Mouse (Mus musculus): ENCODE measurements around the gene Cox8b.

The Cox8b gene

DNA sequence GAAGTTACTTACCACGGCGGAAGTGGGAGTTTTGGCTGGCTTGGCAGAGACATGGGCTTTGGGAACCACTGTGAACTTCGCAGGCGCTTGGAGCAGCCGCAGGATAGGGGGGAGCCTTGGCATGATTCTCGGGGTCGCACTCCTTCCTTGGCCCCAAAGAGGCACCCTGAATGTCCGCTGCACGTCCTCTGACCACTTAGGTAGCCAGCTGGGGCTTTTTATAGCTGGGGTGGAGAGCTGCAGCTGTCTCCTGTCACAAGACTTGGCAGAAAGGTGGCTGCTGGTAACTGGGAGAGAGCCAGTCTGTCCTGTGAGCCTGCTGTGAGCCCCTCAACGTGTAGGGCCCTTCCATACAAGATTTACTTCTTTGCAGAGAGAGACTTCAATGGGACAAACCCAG, at the start of gene Cox8b:
Gene Cox8b, minus strand, starts transcription at position 227 of the 400 bp plus-strand sequence.
- DNase-seq (ENCODE audit: low spot score) = no peak

DNA sequence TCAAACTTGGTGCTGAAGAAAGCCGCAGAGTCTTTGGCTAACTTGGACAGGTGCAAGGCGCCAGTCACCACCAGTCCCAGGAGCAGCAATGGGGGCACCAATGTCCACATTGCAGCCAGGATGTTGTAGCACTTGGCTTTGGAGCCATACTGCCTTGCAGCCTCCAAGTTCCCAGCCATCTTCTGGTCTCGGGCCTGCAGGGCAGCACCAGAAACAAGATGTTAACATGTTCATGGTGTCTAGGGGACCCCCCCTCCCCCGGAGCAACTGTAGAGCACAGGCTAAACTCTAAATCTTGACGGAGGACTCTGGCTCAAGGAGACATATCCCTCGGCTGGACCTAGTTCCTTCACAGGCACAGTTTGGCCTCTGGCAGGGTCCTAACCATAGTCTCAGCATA, 49.0 kb upstream of the Cox8b start:
- no peak for DNase-seq (ENCODE audit: low spot score)

DNA sequence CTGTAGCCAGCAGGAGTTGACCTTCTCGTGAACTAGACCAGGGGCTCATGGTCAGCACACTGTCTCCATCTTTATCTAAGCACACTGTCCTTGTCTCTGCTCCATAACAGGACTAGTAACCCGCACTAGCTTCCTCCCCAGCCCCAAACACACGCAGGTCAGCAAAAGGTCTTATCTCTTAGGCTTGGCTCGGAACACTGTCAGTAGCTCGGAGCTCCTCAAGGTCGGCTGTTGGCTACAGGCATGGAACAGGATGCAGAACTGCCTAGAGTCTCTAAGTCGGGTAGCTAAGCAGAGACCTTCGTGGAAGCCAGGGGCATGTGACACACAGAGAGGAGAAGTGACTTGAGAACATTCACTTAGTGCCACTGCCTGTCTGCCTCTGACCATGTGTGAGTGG, 47.9 kb upstream of the Cox8b start:
- DNase-seq (ENCODE audit: low spot score) = peak; percentile 85

DNA sequence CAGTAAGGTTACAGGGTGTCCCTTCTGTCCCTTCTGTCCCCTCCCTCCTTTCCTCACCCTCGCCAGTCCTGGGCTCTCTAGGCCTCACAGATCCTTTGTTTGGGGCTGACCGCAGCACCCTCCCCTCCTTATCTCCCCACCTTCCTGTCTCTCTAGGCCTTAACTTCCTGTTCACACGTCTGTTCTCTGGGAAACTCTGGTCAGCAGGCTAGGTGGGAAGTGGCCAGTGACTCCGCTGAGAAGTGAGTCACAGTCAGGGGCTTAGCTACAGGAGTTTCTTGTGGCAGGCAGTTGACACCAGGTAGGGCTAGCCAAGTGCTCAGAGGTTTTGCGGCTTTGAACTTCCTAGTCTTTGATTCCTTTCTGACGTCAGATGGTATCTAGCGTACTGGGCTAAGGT, 46.7 kb upstream of the Cox8b start:
- DNase-seq (ENCODE audit: low spot score) = no peak

DNA sequence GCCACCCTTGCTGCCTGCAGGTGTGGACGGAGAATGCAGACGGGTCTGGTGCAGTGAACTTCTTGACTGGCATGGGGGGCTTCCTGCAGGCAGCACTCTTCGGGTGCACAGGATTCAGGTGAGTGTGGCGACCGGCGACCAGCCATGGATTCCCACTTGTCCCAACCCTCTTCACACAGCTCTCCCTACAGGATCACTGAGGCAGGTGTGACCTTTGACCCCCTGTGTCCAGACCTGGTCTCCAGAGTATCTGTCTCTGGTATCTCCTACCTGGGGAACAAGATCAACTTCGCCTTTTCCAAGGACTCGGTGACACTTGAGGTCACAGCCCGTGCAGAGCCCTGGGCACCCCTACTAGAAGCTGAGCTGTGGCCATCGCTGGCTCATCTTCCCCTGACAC, 46.1 kb upstream of the Cox8b start:
- DNase-seq (ENCODE audit: low spot score) = no peak

DNA sequence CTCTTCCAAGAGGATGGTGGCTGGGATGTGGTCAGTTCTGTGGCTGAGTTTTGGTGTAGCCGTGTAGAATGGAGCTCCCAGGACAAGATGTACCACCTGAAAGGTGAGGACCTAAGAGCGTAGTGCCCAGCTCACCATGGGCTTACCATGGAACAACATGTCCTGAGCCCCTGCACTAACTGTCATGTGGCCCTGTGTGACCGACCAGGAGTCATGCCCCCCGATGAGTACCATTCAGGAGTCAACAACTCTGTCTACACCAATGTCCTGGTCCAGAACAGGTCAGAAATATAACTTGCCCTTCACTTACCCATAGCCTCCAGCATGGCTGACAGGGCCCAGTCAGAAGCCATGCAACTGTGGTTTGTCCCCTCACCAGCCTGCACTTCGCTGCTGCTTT, 45.0 kb upstream of the Cox8b start:
- DNase-seq (ENCODE audit: low spot score) = no peak

DNA sequence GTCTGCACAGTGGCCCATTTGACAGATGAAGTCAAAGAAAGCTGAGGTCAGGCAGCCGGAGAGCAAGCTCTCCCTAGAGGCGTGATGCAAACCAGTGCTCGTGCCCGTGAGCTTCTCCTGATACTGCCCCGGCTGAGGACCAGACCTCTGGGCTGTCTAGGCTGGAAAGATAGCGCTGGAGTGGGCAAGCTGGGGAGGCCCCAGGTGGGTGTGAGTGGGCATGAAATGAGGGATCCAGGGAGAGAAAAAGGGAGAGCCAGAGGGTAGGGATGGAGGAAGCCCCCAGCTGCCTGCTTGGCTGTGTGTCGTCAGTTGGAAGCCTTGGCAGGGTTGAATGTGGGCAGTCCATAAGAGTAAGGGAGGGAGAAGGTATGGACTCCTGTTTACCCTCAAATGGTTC, 44.0 kb upstream of the Cox8b start:
- DNase-seq (ENCODE audit: low spot score) = no peak

DNA sequence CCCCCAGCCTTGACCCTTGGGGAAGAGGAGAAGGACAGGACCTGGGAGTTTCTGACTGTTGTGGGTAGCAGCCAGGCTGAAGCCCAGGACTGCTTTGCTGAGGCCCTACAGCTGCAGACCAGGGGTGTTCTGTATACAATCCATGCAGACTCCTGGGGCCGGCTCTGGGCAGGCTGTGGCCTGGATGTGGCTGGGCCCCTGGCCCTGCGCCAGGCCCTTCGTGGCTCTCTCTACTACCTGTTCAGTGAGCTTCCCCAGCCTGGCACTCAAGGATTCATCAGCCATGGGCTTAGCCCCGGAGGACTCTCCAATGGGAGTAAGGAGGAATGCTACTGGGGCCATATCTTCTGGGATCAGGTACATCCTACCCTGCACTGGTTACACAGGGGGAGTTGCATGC, 43.1 kb upstream of the Cox8b start:
- DNase-seq (ENCODE audit: low spot score) = no peak

DNA sequence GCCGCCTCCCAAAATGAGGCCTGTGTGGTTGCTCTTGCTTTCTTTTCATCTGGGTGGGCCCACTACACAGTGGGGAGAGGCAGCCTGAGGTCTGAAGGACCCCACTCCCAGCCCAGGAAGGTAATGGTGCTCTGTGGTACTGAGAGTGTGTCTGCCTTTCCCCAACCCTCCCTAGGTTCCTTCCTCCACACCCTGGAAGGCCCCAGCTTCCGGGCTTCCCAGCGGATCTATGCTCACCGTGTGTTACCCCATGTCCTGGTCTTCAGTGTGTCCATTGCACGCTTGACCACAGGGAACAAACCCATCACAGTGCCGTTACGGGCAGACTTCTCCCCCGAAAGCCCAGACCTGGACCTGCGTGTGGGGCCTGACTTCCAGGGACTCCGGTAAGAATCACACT, 42.6 kb upstream of the Cox8b start:
- DNase-seq (ENCODE audit: low spot score) = no peak

DNA sequence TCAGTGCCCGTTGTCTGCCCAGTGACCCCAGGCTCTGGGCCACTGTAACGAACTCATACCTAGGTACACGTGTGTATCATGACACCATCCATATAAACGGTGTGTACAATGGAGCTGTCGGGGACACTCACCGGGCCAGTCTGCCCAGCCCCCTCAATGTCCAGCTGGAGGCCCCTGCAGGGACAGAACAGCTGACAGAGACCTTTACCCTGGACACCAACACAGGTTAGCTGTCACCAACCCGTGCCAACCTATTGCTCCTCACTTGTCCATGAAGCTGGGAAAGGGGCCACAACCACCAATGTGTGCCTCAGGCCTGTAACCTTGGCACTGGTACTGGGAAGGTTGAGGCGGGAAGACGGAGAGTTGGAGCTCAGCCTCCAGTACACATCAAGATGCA, 42.1 kb upstream of the Cox8b start:
- DNase-seq (ENCODE audit: low spot score) = no peak

DNA sequence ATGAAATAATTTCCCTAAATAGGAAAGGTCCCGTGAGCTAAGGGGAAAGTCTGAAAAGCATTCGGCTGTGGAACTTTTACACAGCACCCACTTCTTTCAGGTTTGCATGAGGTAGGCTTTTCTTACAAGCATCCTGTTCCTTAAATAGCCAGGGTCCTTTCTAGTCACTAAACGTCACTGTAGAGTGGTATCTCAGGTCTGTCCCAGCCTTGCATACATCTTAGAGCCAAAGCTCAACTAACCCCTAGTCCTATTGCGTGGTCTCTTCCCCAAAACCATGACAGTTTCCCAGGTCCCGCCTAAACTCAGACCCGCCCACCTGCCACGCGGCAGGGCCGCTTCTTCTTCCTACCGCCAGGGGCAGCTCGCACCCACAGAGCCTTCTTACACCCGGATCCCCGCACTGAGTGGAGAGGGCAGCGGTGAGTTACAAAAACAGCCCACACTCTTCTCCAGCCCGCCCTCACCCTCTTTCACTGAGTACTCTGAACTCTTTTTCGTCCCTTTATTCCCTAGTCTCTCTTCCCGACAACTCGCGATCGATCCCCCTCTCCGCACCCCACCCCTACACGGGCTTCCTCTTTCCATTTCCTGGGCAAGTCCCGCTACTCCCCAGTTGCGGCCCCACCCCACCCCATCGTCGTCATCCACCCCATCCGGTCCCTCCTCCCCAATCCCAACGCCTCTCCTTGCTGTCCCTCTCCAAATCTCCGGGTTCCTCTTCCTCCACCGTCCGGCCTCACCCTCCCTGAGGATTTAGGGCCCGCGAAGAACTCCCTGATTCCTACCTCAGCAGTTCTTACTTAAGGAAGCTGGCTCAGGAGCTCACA, 41.2 kb upstream of the Cox8b start, which contains the start of gene Pgghg:
Gene Pgghg, plus strand, starts transcription at position 170 of the 830 bp plus-strand sequence.
- peak; percentile 86 for DNase-seq (ENCODE audit: low spot score)

DNA sequence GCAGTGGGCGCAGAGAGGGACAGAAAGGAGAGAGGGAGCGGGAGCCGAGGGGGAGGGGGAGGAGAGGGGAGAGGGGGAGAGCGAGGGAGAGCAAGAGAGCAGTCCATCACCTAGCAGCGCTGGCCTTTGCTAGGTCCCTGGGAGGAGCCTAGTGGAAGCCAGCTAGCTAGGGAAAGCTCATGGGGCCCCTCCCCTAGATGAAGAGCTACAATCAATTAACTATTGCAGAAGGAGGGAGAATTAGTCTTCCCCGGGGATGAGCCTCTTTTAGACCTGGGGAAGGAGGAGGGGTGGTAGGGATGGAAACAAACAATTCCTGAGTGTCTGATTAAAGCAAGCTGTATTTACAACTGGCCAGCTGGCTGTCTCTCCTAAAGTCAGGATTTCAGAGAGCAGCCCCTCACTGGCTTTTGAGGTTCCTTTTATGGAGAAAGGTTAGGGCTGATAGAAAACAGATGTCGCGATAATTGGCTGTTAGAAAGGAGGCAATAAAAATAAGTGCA, 39.5 kb upstream of the Cox8b start:
- DNase-seq (ENCODE audit: low spot score) = peak; percentile 35

DNA sequence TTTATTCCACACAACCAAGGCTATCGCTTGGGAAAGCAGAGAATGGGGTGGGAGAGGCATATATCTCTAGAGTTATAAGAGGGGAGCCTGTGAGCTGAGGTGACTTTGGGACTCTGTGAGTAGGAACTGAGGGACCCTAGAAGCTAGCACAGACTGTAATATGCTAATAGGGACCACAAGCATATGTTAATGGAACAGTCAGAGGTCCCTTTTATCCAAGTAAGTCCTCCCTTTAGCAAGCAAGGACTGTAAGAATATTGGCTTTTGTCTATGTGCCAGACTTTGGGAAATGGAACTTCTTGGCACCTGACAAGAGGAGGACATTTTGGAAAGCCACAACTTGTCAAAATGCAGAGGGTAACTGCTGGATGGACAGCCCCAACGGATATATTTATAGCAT, 38.6 kb upstream of the Cox8b start:
- no peak for DNase-seq (ENCODE audit: low spot score)

DNA sequence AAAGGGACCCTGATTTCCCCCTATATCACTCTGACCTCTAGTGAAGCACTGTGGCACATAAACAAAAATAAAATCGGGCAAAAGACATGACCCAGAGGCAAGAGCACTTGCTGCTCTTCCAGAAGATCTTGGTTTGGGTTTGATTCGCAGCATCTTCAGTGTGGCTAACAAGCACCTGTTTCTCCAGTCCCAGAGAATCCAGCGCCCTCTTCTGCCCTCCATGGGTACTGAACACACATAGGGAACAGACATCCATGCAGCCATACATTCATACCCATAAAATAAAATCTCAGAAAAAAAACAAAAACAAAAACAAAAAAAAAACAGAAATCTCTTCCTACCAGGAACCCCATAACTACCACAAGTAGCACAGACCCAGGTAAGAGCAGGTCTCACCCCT, 38.2 kb upstream of the Cox8b start:
- no peak for DNase-seq (ENCODE audit: low spot score)

DNA sequence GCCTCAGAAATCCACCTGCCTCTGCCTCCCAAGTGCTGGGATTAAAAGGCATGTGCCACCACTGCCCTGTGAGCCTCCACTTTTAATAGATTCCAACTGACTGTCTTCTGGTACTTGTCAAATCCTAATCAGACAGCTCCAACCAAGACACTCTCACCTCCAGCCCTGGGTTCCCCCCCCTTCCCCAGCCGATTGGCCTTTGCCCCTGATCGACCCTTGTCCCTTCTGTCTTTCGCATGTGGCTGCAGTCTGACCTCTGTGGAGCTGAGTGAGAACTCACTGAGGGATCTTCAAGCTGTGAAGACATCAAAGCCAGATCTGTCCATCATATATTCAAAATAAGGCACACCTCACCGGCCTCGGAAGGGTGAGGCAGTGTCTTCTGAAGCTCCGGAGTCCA, 26.9 kb upstream of the Cox8b start:
- no peak for DNase-seq (ENCODE audit: low spot score)

DNA sequence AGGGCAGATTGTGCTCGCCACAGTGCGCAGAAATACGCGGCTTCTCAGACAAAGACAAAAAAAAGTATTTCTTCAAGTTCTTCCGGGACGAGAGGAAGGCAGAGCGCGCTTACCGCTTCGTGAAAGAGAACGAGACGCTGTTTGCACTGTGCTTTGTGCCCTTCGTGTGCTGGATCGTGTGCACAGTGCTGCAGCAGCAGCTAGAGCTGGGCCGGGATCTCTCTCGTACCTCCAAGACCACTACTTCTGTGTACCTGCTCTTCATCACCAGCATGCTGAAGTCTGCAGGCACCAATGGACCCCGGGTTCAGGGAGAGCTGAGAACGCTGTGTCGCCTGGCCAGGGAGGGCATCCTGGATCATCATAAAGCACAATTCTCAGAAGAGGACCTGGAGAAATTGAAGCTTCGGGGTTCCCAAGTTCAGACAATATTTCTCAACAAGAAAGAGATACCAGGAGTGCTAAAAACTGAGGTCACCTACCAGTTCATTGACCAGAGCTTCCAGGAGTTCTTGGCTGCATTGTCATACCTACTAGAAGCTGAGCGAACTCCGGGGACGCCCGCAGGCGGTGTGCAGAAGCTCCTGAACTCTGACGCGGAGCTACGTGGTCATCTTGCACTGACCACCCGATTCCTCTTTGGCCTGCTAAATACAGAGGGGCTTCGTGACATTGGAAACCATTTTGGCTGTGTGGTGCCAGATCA, 23.0 kb upstream of the Cox8b start:
- no peak for DNase-seq (ENCODE audit: low spot score)

DNA sequence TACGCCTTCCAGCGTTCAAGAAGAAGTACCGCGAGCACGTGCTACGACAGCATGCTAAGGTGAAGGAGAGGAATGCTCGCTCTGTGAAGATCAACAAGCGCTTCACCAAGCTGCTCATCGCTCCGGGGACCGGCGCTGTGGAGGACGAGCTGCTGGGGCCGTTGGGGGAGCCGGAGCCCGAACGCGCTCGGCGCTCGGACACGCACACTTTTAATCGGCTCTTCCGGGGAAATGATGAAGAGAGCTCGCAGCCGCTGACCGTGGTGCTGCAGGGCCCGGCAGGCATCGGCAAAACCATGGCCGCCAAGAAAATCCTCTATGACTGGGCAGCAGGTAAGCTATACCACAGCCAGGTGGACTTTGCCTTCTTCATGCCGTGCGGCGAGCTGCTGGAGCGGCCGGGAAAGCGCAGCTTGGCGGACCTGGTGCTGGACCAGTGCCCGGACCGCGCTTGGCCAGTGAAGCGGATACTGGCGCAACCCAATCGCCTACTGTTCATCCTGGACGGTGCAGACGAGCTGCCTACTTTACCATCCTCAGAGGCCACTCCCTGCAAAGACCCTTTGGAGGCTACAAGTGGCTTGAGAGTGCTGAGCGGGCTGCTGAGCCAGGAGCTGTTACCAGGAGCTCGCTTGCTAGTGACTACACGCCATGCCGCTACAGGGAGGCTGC, 22.3 kb upstream of the Cox8b start:
- no peak for DNase-seq (ENCODE audit: low spot score)

DNA sequence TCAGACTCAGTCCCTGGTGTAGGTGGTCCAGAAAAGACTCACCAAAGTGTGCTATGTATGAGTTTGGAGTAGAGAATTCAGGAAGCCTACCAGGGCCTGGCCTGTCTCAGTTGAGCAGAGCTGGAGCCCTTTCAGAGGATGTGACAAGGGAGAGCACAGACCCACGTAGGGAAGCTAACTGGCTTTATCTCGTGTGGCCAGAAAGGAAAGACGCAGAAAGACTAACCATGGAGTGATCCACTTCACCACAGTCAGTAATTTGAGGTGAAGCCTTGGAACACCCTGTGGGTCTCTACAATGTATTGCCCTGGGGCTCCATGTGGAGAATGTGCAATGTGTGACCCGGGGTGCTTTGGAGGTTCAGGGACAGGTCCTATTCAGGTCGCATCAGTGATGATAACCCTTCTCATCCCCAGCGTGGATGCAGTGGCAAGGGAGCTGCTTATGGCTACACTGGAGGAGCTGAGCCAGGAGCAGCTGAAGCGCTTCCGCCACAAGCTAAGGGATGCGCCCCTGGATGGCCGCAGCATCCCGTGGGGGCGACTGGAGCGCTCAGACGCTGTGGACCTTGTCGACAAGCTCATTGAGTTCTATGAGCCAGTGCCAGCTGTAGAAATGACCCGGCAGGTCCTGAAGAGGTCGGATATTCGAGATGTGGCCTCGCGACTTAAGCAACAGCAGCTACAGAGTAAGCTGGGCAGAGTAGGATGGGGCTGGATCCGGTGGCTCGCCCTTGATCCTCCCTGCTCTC, 21.2 kb upstream of the Cox8b start:
- no peak for DNase-seq (ENCODE audit: low spot score)

DNA sequence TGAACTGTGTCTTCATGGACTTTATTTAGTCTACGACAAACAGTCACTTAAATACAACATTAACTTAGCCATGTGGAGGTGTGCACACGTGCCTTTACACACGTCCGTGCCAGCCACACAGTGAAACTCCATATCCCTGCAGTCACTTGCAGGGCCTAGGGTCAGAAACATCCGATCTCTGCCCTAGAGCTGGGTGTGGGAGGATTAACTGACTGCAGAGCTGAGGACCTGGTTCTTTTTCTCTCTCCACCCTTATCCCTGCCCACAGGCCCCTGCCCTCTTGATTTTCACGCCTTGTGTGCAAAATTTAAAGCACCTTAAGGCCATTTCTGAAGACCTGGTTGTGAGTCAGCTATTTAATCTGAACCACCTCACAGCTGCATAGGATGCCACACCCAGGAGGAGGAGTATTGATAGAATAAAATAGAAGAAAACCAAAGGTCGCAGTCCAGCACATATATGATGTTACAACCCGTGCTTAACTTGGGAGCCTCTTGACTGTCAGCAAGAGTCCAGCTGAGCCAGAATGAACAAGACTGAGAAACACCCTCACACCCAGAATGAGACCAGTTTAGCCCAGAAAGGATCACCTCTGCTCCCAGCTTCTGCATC, 20.3 kb upstream of the Cox8b start, which contains the start of gene Nlrp6:
Gene Nlrp6, plus strand, starts transcription at position 485 of the 612 bp plus-strand sequence.
- no peak for DNase-seq (ENCODE audit: low spot score)

DNA sequence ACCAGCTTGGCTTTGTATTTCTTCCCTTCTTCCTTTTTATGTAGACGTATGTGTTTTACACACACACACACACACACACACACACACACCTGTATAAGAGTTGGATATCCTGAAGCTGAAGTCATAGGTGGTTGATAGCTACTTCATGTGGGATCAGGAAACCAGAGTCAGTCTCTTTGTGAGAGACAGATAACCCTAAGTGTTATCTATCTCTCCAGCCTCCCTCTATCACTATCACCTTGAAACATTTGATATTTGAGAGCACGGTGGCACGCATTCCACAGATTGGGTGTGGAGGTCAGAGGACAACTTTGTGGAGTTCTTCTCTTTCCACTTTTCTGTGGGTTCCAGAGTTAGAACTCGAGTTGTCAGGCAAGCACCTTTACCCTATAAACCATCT, 19.7 kb upstream of the Cox8b start:
- DNase-seq (ENCODE audit: low spot score) = no peak

DNA sequence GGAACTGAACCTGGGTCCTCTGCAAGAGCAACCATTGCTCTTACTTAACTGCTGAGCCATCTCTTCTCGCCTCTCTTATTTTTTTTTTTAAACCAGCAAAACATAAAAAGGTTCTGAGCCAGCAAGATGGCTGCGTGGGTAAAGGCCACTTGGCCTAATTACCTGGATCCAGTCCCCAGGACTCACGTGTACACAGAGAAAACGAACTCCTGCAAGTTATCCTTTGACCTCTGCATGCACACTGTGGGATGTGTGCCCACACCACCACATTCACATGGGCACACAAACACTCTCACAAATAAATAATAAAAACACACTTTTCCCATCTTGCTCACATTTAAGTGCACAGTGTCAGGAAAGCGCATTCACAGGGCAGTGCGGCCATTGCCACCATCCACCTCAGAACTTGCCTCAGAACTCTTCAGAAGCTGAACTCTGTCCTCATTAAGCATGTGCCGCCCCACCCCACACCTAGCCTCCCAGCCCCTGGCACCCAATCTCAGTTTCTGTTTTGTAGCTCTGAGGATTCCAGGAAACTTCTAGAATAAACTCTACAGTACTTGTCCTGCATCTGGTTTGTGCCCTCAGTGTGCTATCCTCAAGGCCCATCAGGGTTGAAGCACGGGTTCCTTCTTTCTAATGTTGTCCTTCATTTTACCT, 13.9 kb upstream of the Cox8b start:
- no peak for DNase-seq (ENCODE audit: low spot score)

Measured in ovary, adult 18-20 months (tissue).